Mouse (Mus musculus) right cerebral cortex, adult 2 months (tissue): ENCODE results near the gene Asmt.

ENCODE experiments used
- DNase-seq, 2 experiments: peaks; one replicate each; pipeline ENCODE4 v3.0.0; 2021 to 2022; ENCODE audit warnings: low spot score in 2 of 2

The Asmt gene

DNA sequence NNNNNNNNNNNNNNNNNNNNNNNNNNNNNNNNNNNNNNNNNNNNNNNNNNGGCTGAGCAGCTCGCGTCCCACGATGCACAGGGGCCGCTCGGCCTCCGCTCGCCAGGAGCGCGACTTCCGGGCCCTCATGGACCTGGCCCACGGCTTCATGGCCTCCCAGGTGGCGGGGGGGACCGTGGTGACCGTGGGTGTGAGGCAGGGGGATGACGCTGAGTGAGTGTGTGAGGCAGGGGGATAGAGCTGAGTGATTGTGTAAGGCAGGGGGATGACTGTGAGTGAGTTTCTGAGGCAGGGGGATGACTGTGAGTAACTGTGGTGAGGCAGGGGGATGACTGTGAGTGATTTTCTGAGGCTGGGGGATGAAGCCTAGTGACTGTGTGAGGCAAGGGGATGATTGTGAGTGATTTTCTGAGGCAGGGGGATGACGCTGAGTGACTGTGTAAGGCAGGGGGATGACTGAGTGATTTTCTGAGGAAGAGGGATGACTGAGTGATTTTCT is at the start of gene Asmt:
TSS of gene Asmt (plus strand) at position 51 of the 499 bp plus-strand sequence.
- no peak for DNase-seq

DNA sequence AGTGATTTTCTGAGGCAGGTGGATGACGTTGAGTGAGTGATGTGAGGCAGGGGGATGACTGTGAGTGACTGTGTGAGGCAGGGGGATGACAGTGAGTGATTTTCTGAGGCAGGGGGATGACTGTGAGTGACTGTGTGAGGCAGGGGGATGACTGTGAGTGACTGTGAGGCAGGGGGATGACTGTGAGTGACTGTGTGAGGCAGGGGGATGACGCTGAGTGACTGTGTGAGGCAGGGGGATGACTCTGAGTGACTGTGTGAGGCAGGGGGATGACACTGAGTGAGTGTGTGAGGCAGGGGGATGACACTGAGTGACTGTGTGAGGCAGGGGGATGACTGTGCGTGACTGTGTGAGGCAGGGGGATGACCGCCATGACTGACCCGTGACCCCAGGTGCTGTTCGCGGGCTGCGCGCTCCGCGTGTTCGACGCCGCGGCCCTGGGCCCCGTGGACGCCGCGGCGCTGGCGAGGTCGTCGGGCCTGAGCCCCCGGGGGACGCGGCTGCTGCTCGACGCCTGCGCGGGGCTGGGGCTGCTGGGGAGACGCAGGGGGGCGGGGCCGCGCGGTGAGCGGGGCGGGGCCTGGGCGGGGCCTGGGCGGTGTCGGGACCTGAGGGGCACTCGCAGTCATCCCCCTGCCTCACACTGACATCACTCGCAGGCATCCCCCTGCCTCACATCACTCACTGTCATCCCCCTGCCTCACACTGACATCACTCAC is 948 bp downstream of the Asmt start:
- DNase-seq = no peak

DNA sequence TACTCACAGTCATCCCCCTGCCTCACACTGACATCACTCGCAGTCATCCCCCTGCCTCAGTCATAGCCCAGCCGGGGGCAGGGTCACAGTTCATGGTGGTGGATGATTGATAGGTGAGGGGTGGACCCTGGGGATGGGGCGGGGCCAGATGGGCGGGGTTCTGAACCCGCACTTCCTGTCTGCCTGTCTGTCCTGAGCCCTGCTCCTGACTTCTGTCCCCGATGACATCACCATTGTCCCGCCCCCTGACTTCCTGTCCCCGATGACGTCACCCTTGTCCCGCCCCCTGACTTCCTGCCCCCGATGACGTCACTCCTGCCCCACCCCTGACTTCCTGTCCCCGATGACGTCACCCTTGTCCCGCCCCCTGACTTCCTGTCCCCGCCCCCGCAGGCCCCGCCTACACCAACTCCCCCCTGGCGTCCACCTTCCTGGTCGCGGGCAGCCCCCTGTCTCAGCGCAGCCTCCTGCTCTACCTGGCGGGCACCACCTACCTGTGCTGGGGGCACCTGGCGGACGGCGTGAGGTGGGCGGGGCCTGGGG is 1.9 kb downstream of the Asmt start:
- DNase-seq = no peak

DNA sequence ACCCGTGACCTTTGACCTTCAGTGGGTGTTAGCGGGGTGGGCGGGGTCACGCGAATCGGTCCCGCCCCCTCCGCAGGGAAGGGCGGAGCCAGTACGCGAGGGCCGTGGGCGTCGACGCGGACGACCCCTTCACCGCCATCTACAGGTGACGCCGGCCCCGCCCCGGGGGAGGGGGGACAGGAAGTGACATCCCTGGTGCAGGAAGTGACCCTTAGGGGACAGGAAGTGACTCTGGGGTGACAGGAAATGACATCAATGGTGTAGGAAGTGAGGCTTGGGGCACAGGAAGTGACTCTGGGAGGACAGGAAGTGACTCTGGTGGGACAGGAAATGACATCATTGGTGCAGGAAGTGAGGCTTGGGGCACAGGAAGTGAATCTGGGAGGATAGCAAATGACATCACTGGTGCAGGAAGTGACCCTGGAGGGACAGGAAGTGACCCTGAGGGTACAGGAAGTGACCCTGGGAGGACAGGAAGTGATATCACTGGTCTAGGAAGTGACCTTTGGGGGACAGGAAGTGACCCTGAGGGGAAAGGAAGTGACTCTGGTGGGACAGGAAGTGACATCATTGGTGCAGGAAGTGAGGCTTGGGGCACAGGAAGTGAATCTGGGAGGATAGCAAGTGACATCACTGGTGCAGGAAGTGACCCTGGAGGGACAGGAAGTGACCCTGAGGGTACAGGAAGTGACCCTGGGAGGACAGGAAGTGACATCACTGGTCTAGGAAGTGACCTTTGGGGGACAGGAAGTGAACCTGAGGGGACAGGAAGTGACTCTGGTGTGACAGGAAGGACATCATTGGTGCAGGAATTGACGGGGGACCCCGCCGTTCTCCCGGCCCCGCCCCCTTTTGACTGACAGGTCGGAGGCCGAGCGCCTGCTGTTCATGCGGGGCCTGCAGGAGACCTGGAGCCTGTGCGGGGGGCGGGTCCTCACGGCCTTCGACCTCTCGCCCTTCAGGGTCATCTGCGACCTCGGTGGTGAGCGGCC is 2.7 kb downstream of the Asmt start:
- no peak for DNase-seq

DNA sequence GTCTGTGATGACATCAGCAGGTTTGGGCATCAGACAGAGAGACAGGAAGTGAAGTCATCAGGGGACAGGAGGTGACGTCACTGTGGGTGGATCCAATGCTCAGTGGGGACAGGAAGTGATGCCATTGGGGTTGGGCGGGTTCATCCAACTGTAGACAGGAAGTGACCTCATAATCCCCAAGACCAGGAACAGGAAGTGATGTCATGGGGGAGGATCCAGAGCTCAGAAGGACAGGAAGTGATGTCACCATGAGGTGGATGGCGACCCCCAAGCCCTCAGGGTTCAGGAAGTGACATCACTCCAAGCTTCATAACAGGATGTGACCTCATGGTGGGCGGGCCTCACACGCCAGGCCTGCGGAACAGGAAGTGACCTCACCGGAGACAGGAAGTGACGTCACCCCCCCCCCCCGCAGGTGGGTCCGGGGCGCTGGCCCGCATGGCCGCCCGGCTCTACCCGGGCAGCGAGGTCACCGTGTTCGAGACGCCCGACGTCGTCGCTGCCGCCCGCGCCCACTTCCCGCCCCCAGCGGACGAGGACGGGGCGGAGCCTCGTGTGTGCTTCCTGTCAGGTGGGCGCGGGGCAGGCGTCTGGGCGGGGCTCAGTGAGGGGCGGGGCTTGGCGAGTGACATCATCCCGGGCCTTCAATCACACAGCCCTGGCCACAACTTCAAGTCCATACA is 3.6 kb downstream of the Asmt start:
- DNase-seq = no peak

DNA sequence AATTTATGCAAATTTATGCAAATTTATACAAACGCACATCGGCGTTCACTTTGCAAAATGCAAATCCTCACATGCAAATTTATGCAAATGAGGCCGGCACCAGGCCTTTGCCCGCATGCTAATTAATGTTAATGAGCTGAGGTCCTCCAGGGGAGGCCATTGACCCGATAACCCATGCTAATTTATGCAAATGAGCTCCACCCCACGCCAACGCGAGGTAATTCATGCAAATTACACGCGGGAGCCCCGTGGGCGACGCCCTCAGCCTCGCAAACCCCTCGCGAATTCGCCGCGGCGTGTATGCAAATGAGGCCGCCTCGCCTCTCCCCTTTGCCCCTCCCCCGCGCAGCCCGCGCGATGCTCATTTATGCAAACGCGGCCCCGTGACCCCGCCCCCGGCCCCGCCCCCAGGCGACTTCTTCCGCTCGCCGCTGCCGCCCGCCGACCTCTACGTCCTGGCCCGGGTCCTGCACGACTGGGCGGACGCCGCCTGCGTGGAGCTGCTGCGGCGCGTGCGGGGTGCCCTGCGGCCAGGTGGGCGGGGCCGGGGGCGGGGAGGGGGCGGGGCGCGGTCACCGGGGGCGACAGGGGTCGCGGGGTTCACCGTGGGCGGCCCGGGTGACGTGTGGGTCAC is 4.3 kb downstream of the Asmt start:
- no peak for DNase-seq

DNA sequence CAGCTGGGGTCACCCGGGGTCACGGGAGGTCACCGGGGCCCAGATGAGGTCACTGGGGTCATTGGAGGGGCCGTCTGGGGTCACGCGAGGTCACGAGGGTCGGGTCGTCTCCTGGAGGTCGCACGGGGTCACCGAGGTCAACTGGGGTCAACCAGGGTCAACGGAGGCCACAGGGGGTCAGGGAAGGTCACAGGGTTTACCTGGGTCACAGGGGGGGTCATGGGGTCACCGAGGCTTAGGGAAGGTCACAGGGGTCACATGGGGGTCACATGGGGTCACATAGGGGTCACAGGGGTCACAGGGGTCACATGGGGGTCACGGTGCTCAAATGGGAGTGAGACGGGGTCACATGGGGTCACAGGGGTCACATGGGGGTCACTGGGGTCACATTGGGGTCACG is 4.8 kb downstream of the Asmt start:
- no peak for DNase-seq

DNA sequence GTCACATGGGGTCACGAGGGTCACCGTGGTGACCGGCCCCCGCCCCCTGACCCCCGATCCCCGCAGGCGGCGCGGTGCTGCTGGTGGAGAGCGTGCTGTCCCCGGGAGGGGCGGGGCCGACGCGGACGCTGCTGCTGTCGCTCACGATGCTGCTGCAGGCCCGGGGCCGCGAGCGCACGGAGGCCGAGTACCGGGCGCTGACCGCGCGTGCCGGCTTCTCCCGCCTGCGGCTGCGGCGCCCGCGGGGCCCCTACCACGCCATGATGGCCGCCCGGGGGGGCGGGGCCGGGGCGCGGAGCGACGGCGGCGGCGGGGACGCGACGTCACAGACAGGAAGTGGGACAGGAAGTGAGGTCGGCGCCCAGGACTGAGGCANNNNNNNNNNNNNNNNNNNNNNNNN is 5.2 kb downstream of the Asmt start:
- no peak for DNase-seq
